Mouse (Mus musculus) spleen, adult 12 weeks (tissue): ENCODE measurements around the gene 3110082I17Rik.

Experiments
- DNase-seq: peaks from one replicate; pipeline ENCODE4 v3.0.0; 2022; ENCODE audit warnings: low spot score

The 3110082I17Rik gene

DNA sequence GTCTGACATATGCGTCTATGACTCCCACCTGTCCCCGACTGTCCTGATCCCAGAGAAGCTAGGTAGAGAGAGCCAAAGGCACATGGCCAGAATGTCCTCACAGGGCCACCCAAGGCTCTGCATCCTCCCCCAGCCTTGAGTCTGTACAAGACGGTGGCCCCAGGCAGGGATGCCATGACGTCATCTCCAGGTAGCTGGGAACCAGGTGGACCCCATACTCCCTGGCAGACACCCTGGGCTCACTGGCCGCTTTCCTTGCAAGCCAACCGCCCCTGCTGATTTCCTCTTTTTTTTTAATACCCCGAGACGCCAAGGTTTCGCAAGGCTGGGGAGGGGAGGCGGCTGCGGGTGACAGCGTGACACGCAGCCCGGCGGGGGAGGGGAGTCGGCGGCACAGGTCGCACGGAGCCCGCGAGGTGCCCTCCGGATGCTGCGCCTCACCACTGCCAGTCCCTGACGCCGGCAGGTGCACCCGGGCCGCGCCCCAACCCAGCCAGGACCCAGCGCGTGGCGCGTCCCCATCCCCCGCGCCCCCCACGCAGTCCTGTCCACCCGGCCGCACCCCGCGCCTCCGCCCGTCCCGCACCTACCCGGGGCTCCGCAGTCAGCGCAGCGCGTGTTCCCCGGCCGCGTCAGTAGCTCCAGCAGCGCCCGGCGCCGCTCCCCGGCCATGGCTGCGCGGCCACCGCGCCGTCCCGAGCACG, 135.5 kb downstream of the 3110082I17Rik start:
- DNase-seq: no peak

GRCm38 (mm10) chr5:139324045-139324491, 136.3 kb downstream of the 3110082I17Rik start:
- DNase-seq: no peak

GRCm38 (mm10) chr5:139323260-139323924, 136.9 kb downstream of the 3110082I17Rik start:
- no peak for DNase-seq

- DNase-seq: no peak
Observed at GRCm38 (mm10) chr5:139321331-139321730, 139.0 kb downstream of the 3110082I17Rik start.

GRCm38 (mm10) chr5:139320424-139320823, 139.9 kb downstream of the 3110082I17Rik start:
- no peak for DNase-seq

DNA sequence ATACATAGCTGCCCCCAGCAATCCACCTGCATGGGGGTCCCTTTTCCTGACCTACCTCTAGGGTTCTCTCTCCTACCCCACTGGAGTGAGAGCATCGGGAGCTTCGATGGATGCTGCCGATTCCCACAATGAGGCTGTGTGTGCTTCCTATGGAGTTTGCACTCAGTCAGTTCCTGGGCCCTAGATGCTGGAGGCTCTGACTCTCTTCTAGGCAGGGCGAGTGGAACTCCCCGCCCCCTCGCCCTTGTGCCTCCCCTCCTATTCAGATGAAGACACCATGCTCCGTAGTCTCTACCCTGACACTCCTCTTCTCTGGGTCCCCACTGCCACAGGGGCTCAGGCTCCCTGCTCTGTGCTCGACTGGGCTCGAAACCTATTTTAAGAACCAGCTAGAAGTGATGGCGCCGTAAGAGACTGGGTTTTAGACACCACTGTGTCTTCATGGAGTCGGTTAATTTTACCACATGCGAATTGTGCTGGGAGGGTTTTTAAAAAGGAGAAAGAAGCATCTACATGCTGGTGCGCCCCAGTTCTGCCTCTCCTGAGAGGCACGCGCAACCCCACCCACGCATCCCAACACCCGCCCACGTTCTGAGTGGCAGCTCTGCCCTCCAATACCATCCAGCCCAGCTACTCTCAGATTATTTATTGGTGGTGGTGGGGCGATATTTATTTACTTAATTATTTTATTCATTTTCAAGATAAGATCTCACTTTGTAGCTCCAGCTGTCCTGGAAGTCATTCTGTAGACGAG, 142.4 kb downstream of the 3110082I17Rik start:
- no peak for DNase-seq

DNA sequence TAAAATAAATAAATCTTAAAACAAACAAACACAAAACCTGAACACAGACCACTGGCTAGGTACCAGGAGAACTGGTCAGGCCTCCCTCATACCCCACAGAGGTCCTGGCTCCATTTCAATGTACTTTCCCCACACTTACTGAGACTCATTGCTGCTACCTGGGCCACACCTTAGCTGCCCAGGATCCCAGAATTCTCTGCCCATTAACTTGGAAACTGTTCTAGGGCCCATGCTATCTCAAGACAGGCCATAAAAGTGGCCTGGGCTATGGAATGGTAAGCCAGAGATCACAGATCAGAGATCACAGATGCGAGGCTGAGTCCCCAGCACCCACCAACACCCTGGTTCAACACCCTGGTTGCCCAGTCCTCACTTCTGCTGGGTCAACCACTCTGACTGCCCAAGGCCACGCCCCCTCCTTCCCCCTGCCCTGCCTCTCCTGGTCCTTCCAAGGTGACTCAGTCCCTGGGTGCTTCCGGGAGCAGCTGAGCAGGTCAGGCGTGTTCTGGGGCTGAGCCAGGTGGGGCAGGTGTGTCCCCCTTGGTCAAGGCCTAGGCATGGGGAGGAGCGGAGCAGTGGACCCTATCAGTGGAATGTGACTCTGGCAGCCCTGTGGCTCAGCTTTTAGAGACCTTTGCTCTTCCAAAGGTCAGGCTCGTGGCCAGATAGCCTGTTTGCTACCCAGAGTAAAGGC, 143.2 kb downstream of the 3110082I17Rik start:
- DNase-seq: no peak

- DNase-seq: no peak
Observed at GRCm38 (mm10) chr5:139314941-139315642, 145.2 kb downstream of the 3110082I17Rik start.

GRCm38 (mm10) chr5:139313536-139313935, 146.8 kb downstream of the 3110082I17Rik start:
- DNase-seq: no peak

GRCm38 (mm10) chr5:139311822-139312221, 148.5 kb downstream of the 3110082I17Rik start:
- DNase-seq: no peak

DNA sequence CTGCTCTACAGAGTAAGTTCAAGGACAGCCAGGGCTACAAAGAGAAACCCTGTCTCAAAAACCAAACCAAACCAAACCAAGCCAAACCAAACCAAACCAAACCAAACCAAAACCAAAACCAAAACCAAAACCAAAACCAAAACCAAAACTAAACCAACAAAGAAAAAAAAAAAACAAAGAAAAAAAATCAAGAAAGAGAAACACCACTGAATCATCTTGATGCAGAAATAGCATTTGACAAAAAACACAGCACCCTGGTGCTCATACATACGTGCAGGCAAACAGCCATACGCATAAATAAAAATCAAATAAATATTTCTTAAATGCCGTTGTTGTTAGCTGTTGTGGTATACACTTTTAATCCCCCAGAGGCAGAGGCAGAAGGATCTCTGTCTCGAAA, 149.8 kb downstream of the 3110082I17Rik start:
- DNase-seq: no peak

- DNase-seq: no peak
Observed at GRCm38 (mm10) chr5:139309946-139310345, 150.4 kb downstream of the 3110082I17Rik start.
